Mouse (Mus musculus) ES-Bruce4 (cell line): Measurements from ENCODE around the gene Ttll11.

Source experiments
- CTCF ChIP-seq: IDR thresholded peaks from one replicate; pipeline ENCODE4 v1.8.1; 2011; ENCODE audit warnings: low read depth, low read length
- POLR2A ChIP-seq: IDR thresholded peaks from one replicate; pipeline ENCODE4 v1.8.1; 2011; ENCODE audit warnings: low read length; ENCODE audit not compliant: insufficient read depth

DNA sequence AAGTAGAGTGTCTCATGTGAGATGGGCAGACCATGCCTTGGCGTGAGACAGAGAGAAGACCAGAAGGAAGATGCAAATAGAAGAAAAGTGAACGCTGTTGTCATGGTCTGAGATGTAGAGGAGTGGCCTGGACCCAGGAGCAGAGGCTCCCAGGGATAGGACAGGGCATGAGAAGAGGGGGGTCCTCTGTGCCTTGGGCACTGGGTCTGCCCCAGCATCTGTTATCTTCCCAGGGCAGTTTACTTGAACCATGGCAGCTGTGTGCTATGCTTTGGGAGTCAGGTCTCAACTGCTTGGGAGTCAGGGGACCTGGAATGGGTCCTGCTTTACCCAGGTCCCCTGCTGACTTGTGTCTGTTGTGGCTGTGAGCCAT, 167.2 kb downstream of the Ttll11 start:
- TF ChIP-seq CTCF (no peak), POLR2A (no peak)
